Mouse (Mus musculus): ENCODE measurements around the gene Fmod. TPM values are rescaled to one million over a fixed set of nuclear protein-coding genes. Genes with fewer than 3 reads are reported as not detected.
A peak's percentile ranks its signal among the peaks of the same experiment; 100 is the strongest.

Fmod gene
- polyA plus RNA-seq, 1 experiment, result not detected

DNA sequence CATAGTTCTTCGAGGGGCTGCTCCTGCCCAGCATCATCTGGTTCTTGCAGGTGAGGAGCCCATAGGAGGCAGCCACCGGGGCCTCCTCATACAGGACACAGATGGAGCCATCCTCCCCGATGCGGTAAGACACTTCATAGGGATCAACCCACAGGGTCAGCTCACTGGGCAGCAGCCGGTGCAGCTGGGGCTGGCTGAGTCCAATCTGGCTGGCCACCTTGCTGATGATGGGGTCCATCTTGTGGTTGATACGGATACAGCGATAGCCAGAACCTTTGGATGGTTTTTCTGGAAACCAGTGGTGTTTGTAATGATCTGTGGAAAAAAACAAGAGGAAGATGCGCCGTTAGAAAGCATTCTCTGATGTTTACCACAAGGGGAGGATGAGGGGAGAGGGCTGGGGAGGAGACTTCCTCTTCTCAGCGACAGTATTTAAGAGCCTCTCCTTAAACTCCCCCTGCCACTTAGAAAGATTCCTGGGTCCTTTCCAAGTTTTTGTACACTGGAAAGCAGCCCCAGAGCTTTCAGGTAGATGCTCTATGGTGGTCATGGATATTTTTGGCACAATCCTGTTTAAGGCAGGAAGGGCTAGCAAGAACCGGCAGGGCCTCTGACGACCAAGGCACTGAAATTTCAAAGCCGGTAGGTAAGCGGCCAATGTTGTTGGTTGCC, 40.5 kb downstream of the Fmod start:
- H3K4me1 ChIP-seq (ENCODE audit: control insufficient read depth, insufficient read depth, low read length), result peaks cover 37% of the 10 kb centered on the region
- 11% methylated on average over 14 of the region's 14 CpGs for WGBS

DNA sequence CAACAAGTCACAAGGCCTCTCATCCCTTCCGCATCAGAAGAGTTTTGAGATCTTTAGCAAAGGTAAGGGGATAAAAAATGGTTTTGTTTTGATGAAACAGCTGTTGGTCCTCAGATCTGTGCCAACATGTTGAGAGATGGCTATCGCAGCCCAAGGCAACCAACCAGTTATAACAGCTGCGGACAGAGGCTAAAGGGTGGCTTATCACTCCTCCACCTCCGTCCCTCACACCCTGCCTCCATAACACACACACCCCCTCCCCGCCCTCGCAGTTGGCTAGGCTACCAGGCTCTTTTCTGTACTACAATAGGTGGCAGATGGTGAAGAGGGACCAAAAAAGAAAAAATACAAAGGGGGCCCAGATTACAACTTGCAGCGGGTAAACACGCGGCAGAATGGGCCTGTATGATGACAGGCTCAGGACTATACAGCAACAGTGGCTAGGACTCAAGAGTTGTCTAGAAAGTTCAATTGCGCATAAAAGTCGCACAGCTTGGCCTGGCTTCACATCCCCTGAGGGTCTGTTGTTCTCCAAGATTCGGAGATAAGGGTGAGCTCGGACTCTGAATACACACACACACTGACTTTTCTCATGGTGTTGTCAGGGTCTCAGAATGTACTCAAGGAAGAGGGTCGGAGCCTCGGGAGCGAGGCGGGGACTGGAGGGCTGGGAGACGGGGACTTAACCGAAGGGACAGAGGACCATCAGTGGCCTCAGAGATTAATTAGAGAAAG, 41.2 kb downstream of the Fmod start:
- 3% methylated on average over 19 of the region's 19 CpGs for WGBS
- H3K4me1 ChIP-seq (ENCODE audit: control insufficient read depth, insufficient read depth, low read length), result peaks cover 43% of the 10 kb centered on the region
- TF ChIP-seq CTCF (IDR thresholded peaks at IDR 0.05; ENCODE audit: insufficient read depth, low read depth, low read length), result no peak
- no peak for TF ChIP-seq POLR2A (IDR thresholded peaks at IDR 0.05; ENCODE audit: insufficient read depth, low read depth, low read length)
- H3K27ac ChIP-seq (ENCODE audit: insufficient read depth, low read depth, low read length), result peak overlapping the region; percentile 84
- H3K4me3 ChIP-seq (ENCODE audit: insufficient read depth, low read depth, low read length), result peak overlapping the region; percentile 88

More for the DNA sequence above, 40.5 kb downstream of the Fmod start:
- H3K27ac ChIP-seq (ENCODE audit: insufficient read depth, low read depth, low read length), result peak overlapping the region; percentile 84
- TF ChIP-seq CTCF (IDR thresholded peaks at IDR 0.05; ENCODE audit: insufficient read depth, low read depth, low read length) (no peak), POLR2A (IDR thresholded peaks at IDR 0.05; ENCODE audit: insufficient read depth, low read depth, low read length) (no peak)
- H3K4me3 ChIP-seq (ENCODE audit: insufficient read depth, low read depth, low read length), result peak overlapping the region; percentile 88

DNA sequence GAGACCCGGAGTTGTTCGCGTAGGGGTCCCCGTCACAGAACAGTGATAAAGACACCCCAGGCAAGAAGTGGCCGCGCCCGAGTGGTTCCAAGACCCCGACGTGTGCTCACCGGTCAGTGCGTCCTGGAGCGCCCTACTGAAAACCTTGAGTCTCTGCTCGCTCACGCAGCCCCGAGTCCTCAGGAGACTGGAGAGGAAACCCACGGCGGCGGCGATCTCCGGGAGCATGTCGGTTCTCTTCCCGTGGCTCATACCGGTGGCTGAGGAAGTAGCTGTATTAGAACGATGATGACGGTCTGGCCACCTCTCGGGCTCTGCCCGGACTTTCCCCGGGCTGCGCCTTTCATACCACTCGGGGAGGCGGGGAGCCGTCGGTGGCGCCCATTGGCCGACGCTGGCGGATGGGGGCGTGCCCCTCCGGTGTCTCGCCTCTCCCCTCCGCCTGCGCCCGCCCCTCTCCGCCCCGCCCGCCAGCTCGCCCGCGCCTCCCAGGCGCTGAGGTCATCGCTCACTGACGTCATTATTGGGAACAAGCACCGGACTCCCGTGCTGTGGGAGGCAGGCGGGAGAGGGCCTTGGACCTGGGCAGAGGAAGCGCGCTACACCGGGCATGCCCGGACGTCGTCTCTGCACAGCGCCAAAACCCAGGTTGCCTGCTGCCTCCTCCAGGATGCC, 41.9 kb downstream of the Fmod start, which contains the start of gene Btg2:
Btg2 (minus strand) TSS at position 319 of the 675 bp plus-strand sequence.
- under 1% methylated on average over 55 of the region's 62 CpGs for WGBS
- Histone ChIP-seq H3K27ac (ENCODE audit: insufficient read depth, low read depth, low read length) (peak within 1 kb of the TSS; percentile 92), H3K4me3 (ENCODE audit: insufficient read depth, low read depth, low read length) (peak within 1 kb of the TSS; percentile 88), H3K4me1 (ENCODE audit: control insufficient read depth, insufficient read depth, low read length) (peaks cover 50% of the 10 kb centered on the region)
- no peak for TF ChIP-seq CTCF (IDR thresholded peaks at IDR 0.05; ENCODE audit: insufficient read depth, low read depth, low read length)
- peak; percentile 100 for TF ChIP-seq POLR2A (IDR thresholded peaks at IDR 0.05; ENCODE audit: insufficient read depth, low read depth, low read length)

DNA sequence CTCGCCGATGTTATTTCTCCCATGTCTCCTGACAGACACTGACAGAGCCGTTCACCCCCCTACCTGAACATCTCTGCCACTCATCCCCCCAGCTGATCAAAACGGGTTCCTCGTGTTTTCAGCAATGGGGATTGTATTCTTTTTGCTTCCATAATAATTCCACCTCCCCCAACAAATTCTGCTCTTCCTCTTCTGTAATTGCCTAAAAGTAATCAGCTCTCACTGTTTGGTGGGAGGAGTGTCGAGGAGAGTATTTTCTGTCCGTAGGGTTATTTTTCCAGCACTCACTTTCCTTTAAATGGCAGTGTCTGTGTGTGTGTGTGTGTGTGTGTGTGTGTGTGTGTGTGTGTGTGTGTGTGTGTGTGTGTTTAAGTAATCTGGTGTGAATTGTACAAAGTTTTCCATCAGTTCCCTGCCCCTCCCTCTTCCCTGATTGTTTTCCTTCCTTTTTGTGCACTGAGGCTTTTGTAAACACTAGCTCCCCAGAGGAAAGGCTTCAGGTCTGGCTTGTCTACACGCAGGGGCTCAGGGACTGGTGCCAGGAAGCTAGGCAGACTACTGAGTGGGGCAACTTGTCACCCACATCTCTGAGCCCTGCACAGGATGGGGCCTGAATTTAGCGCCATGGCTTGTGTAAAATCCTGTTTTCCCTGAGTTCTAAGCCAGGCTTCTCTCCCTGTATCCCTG, 42.6 kb downstream of the Fmod start:
- Histone ChIP-seq H3K27ac (ENCODE audit: insufficient read depth, low read depth, low read length) (peak overlapping the region; percentile 92), H3K4me3 (ENCODE audit: insufficient read depth, low read depth, low read length) (peak overlapping the region; percentile 88), H3K4me1 (ENCODE audit: control insufficient read depth, insufficient read depth, low read length) (peaks cover 49% of the 10 kb centered on the region)
- TF ChIP-seq POLR2A (IDR thresholded peaks at IDR 0.05; ENCODE audit: insufficient read depth, low read depth, low read length) (no peak), CTCF (IDR thresholded peaks at IDR 0.05; ENCODE audit: insufficient read depth, low read depth, low read length) (no peak)
- WGBS, result 3% methylated on average over 9 of the region's 9 CpGs

DNA sequence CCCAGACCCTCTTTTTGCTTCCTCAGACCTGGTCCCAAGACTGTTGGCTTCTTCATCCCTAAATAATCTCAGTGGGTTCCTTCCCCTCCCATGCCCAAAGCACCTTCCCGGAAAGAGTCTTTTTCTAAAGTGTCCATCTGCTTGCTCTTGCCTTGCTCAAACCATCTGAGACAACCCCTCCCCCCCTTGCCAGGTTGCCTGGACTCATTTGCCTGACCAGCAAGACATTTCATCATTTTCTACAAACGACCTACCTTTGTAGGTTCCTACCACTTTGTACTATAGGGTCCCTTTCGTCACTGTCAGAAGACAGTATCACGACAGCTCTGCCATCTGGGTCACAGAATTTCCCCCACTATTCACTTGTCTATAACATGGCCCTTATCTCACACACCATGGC, 43.4 kb downstream of the Fmod start:
- no peak overlapping the region for H3K4me3 ChIP-seq (ENCODE audit: insufficient read depth, low read depth, low read length)
- 0 out of 2 replicates have a peak overlapping the region, but pooled peaks have one; percentile 92 for H3K27ac ChIP-seq (ENCODE audit: insufficient read depth, low read depth, low read length)
- TF ChIP-seq POLR2A (IDR thresholded peaks at IDR 0.05; ENCODE audit: insufficient read depth, low read depth, low read length), result no peak
- no peak for TF ChIP-seq CTCF (IDR thresholded peaks at IDR 0.05; ENCODE audit: insufficient read depth, low read depth, low read length)
- 93% methylated on average over 4 of the region's 4 CpGs for WGBS
- peaks cover 47% of the 10 kb centered on the region for H3K4me1 ChIP-seq (ENCODE audit: control insufficient read depth, insufficient read depth, low read length)

DNA sequence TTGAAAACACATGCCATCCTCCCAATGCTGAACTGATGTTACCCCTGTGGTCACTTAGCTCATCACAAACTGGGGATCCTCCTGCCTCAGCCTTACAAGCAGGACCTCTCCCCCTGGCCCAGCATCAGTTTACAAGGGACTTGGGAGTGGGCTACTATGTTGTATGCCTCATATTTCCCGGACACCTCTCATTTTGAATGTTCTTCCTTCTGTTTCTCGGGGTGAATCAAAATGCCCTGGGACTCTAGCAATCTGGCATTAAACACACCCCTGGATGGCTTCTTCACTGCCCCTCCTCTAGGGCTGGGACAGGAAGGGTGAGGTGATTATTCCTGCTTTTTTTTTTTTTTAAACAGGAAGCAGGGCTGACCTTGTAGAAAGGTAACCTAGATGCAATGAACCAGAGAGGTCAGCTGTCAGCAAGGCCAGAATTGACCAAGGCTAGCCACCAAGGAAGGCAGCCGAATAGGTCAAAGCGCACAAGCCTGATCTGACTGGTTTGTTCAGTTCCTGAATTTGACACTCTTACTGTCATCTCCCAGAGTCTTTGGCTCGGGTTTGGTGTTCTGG, 43.9 kb downstream of the Fmod start:
- H3K4me3 ChIP-seq (ENCODE audit: insufficient read depth, low read depth, low read length), result no peak overlapping the region
- TF ChIP-seq CTCF (IDR thresholded peaks at IDR 0.05; ENCODE audit: insufficient read depth, low read depth, low read length) (no peak), POLR2A (IDR thresholded peaks at IDR 0.05; ENCODE audit: insufficient read depth, low read depth, low read length) (no peak)
- peaks cover 43% of the 10 kb centered on the region for H3K4me1 ChIP-seq (ENCODE audit: control insufficient read depth, insufficient read depth, low read length)
- 93% methylated on average over 5 of the region's 5 CpGs for WGBS
- no peak overlapping the region for H3K27ac ChIP-seq (ENCODE audit: insufficient read depth, low read depth, low read length)

DNA sequence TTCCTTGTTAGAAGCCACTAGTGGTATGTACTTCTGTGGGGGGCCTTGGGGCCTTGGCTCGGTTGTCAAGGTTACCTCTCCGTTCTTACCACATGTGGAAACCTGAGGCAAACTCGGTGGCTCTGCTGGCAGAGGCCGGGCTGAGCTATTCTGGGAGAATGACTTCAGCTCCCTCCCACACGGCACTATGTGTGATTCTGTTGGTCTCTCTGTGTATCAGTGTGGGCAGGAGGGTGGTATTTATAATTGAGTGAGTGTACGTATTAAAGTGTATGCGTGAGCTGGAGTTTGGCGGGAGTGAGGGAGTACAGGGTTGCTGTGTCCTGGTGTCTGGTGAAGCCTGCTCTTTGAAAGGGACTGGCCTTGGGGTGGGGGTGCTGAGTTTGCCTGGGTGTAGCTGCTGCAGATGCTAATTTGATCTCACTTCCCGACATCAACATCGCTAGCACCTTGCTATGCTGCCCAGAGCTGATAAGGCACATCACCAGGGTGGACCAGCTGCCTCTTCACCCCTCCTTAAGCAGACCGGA, 46.0 kb downstream of the Fmod start:
- WGBS, result 28% methylated on average over 11 of the region's 11 CpGs
- Histone ChIP-seq H3K4me3 (ENCODE audit: insufficient read depth, low read depth, low read length) (no peak overlapping the region), H3K27ac (ENCODE audit: insufficient read depth, low read depth, low read length) (peak overlapping the region; percentile 92), H3K4me1 (ENCODE audit: control insufficient read depth, insufficient read depth, low read length) (peaks cover 32% of the 10 kb centered on the region)
- TF ChIP-seq POLR2A (IDR thresholded peaks at IDR 0.05; ENCODE audit: insufficient read depth, low read depth, low read length), result no peak
- no peak for TF ChIP-seq CTCF (IDR thresholded peaks at IDR 0.05; ENCODE audit: insufficient read depth, low read depth, low read length)

DNA sequence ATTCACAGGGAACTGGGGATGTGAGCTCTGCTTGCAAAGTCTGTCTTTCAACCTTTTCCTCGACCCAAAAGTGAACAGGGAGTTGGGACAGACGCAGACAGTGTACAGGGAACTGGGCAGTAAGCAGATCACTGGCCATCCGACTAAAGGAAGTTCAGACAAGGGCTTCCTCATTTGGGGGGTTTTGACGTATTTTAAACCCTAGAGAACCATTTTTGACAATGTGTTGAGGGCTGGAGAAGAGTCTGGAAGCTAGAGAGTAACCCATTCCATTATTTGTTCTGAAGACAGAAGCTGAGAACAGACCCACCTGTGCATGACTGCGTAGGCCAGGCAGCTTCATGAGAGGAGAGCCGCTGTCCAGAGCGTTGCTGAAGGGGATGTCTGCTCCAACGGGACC, 46.6 kb downstream of the Fmod start:
- TF ChIP-seq POLR2A (IDR thresholded peaks at IDR 0.05; ENCODE audit: insufficient read depth, low read depth, low read length), result no peak
- TF ChIP-seq CTCF (IDR thresholded peaks at IDR 0.05; ENCODE audit: insufficient read depth, low read depth, low read length), result no peak
- WGBS, result 85% methylated on average over 8 of the region's 8 CpGs
- H3K4me3 ChIP-seq (ENCODE audit: insufficient read depth, low read depth, low read length), result no peak overlapping the region
- H3K4me1 ChIP-seq (ENCODE audit: control insufficient read depth, insufficient read depth, low read length), result peaks cover 32% of the 10 kb centered on the region
- peak overlapping the region; percentile 92 for H3K27ac ChIP-seq (ENCODE audit: insufficient read depth, low read depth, low read length)

All from olfactory bulb, adult 2 months (tissue).